Mouse (Mus musculus): Measurements from ENCODE around the gene Zfp106. TPM values are rescaled to one million over a fixed set of nuclear protein-coding genes. Genes with fewer than 3 reads are reported as not detected.

Gene Zfp106
- polyA plus RNA-seq (2012; rRNA removed), result 12.9 and 19.0 TPM in 2 replicates

DNA sequence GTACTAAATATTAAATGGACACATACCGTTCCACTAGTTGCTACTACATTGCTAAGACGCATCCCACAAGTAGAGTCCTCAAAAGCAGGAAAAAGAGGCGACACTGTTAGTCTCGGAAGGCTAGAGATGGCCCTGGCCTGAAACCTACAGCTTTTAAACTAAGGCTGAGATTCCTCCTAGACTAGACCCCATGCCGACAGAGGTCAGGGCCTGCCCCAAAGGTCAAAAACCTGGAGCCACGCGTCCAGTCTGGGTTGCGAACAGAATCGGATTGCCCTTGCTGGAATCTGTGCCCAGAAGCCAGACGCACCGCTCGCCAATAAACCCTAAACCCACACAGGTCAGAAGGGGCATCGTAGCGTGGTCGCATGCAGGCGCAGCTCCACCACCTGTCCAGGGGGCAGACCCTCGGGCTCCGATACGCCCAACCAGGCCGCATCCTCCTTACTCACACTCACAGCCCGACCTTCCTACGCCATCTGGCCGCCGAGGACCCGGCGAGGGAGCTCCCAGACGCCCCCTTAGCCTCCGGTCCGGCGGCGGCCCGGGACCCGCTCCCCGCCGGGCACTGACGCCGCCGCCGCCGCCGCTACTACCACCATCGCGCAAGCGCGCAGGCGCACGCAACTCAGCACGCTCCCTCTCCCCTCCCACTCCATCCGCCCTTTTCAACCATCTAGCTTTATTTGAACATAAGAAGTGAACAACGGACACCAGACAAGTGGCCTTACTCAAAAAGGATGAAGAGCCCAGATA lies at the start of gene Zfp106:
Gene Zfp106, minus strand, starts transcription at position 609 of the 756 bp plus-strand sequence.

GRCm38 (mm10) chr2:120608830-120609723 lies 45.4 kb upstream of the Zfp106 start, which contains the start of the genes Haus2 and Lrrc57:
TSS of gene Haus2 (plus strand) at chr2:120609383.
TSS of gene Lrrc57 (minus strand) at chr2:120609520.

GRCm38 (mm10) chr2:120566886-120567797 lies 3.5 kb upstream of the Zfp106 start, which contains the start of gene Snap23:
TSS of gene Snap23 (plus strand) at chr2:120567671.

Other genes starting within 250 kb of the Zfp106 start
- 13.5 and 14.7 TPM in 2 replicates for gene Pla2g4f, start 249.7 kb downstream of the Zfp106 start, polyA plus RNA-seq (2012; rRNA removed)
- gene Vps39, start 210.7 kb downstream of the Zfp106 start, polyA plus RNA-seq (2012; rRNA removed), result 3.7 and 8.4 TPM in 2 replicates
- gene Ganc, start 159.9 kb downstream of the Zfp106 start, polyA plus RNA-seq (2012; rRNA removed), result 1.6 and 2.9 TPM in 2 replicates
- 1.6 and 3.5 TPM in 2 replicates for gene Tmem87a, start 159.7 kb downstream of the Zfp106 start, polyA plus RNA-seq (2012; rRNA removed)
- 0.23 and 0.81 TPM in 2 replicates for gene Capn3, start 107.8 kb downstream of the Zfp106 start, polyA plus RNA-seq (2012; rRNA removed)
- gene Snap23, start 3.8 kb upstream of the Zfp106 start, polyA plus RNA-seq (2012; rRNA removed), result 0.53 and 1.2 TPM in 2 replicates
- 0.18 and 0.58 TPM in 2 replicates for gene Haus2, start 45.5 kb upstream of the Zfp106 start, polyA plus RNA-seq (2012; rRNA removed)
- 1.4 and 2.2 TPM in 2 replicates for gene Lrrc57, start 45.7 kb upstream of the Zfp106 start, polyA plus RNA-seq (2012; rRNA removed)
- 0.78 and 1.7 TPM in 2 replicates for gene Stard9, start 65.3 kb upstream of the Zfp106 start, polyA plus RNA-seq (2012; rRNA removed)